Mouse (Mus musculus) ovary, postnatal 10 days (tissue): ENCODE data around the gene Pet100.
"Not testable (repeated sequence)": the region's sequence is repeated elsewhere in the genome, so short reads cannot be mapped to it uniquely, and the experiment has no call there.

Experiments
- DNase-seq: peaks from one replicate; pipeline ENCODE4 v3.0.0; 2022; ENCODE audit warnings: low spot score

Pet100 gene

GRCm38 (mm10) chr8:3621199-3621970 lies at the start of gene Pet100, which contains the start of gene Xab2:
Gene Pet100, plus strand, starts transcription at chr8:3621548.
Gene Xab2, minus strand, starts transcription at chr8:3621316.
- peak; percentile 89 for DNase-seq

DNA sequence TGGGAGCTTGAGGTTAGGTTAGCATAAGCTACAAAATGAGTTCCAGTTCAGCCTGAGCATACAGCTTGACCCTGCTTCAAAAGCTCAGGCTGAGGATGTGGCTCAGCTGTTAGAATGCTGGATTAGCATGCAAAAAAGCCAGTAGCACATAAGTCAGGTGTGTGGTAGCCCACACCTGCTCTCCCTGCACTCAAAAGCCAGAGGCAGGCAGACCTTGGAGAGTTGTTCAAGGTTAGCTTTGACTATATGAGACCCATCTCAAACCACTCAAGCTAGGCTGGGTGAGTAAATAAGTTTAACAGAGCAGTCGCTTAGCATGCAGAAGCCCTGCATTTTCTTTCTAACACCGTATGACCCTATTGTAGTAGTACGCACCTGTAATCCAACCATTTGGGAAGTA lies 46.8 kb upstream of the Pet100 start:
- no peak for DNase-seq

- DNase-seq: no peak
Observed at GRCm38 (mm10) chr8:3576211-3576960, 45.0 kb upstream of the Pet100 start.

GRCm38 (mm10) chr8:3579390-3580364 lies 41.7 kb upstream of the Pet100 start:
- DNase-seq: no peak

- not testable (repeated sequence) for DNase-seq
Observed at GRCm38 (mm10) chr8:3581961-3582360, 39.4 kb upstream of the Pet100 start.

GRCm38 (mm10) chr8:3586452-3586851 lies 34.9 kb upstream of the Pet100 start:
- DNase-seq: no peak

GRCm38 (mm10) chr8:3586993-3587390 lies 34.4 kb upstream of the Pet100 start, which contains the start of gene Camsap3:
Gene Camsap3, plus strand, starts transcription at chr8:3587293.
- DNase-seq: no peak

DNA sequence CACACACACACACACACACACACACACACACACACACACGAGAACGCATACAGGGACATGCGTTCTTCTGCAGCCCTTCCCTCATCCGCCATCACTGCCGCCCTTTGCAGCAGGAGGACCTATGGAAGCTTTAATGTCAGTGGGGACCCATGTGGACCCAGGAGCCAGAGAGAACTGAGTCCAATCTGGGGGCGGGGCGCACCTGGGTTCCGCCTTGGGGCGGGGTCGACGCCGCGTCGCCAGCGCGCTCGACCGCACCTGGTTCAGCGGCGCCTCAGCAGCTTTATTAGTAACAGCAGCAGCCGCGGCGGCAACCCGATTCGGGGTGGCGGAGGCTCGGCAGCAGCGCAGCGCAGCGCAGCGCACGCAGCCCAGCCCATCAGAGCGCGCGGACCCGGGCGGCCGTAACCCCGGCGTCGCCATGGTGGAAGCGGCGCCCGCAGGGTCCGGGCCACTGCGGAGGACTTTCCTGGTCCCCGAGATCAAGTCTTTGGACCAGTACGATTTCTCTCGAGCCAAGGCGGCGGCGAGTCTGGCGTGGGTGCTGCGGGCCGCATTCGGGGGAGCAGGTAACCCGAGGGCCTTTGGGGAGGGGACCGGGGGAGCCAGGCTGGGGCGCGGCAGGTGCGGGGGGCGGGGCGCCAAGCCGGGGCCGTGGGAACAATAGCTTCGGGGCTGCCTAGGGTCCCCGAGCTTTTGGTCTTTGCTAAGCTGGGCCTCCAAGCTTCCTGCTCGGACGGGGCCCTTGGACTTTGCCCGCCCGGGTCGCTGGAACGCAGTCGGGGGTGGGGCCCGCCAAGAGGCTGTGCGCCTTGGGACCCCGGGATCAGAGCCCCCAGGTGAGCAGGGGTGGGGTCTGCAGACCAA lies 33.7 kb upstream of the Pet100 start:
- no peak for DNase-seq

GRCm38 (mm10) chr8:3588258-3588633 lies 33.1 kb upstream of the Pet100 start:
- no peak for DNase-seq

DNA sequence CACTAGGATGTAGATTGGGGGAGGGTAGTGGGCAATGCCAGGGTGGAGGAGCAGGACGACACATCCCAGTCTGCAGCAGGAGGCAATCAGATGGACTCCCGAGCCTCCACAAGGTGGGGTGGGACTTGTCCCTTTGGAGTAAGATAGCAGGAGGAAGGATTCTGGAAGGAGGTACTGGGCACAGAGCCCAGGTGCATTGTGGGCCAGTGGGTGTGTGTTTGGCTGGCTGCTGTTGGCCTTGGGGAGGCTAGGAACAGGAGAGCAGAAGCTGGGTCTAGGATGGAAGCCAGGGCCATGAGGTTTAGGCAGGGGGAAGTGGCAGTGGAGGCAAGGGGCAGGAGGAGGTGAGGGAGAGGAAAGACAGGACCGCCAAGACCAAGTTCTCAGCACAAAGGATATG lies 27.9 kb upstream of the Pet100 start:
- DNase-seq: no peak

GRCm38 (mm10) chr8:3594466-3594865 lies 26.9 kb upstream of the Pet100 start:
- DNase-seq: no peak

DNA sequence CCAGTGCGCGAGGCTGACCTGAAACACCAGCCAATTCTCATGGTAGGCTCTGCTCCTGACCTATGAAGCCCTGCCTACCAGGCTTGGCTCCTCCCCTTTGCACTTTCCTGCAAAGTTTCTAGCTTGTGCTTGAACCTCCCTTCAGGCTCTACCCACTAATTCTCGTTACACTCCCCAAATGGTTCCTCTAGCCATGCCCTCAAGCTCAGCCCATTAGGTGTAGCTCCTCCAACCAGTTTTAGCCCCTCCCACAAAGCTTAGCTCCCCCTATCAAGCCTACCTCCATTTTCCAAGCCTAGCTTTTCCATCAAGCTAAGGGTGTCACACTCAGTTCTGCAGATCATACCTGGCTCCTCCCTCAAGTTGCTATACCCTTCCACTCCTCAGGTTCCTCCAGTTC lies 23.3 kb upstream of the Pet100 start:
- no peak for DNase-seq

DNA sequence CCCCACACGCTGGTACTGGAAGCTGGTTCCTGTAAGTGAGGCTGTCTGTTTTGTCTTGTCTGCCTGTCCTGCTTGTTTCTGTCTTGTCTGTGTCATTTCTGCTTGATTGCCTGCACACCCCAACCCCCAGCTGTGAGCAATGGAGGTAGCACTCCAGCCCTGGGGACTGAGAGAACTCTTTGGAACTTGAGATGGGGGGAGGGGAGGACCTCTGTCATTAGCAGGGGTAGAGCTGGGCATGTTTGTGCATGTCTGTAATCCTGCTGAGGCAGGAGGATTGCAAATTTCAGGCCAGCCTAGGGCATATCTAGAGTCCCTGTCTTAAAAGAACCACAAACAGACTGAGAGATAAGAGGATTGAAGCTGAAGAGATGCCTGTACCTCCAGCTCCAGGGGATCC lies 22.1 kb upstream of the Pet100 start:
- DNase-seq: no peak

GRCm38 (mm10) chr8:3600401-3600800 lies 20.9 kb upstream of the Pet100 start:
- no peak for DNase-seq

- DNase-seq: no peak
Observed at GRCm38 (mm10) chr8:3603439-3603838, 17.9 kb upstream of the Pet100 start.

DNA sequence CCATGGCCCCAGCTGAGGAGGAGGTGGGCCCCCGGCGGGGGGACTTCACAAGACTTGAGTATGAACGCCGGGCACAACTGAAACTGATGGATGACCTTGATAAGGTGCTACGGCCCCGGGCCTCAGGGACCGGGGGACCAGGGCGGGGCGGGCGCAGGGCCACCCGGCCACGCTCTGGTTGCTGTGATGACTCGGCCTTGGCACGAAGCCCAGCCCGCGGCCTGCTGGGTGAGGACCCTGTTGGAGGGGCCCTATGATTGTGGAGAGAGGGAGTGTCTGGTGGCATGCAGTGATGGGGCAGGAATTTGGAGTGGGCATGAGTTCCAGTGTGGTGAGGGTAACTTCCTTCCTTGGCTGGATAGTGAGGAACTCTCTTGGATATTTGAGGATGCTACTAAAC lies 14.8 kb upstream of the Pet100 start:
- DNase-seq: no peak

DNA sequence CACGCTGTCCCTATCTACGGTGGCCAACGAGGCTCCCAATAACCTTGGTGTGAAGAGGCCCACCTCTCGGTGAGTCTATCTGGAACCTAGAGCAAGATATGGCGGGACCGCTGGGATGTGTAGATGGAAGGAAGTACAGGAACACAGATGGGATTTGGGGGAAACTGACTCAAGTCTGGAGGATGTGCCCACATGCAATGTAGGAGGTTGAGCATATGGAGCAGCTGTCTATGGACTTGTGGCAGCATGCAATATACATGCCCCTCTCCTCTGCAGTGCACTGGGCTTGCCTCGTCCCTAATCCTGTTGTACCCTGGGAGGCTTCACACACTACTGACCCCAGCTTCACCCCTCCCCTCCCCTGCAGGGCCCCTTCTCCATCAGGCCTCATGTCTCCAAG lies 13.5 kb upstream of the Pet100 start:
- DNase-seq: no peak

GRCm38 (mm10) chr8:3609046-3609815 lies 12.1 kb upstream of the Pet100 start:
- DNase-seq: no peak

GRCm38 (mm10) chr8:3609816-3610150 lies 11.6 kb upstream of the Pet100 start:
- DNase-seq: no peak

- DNase-seq: no peak
Observed at GRCm38 (mm10) chr8:3622119-3622518, 771 bp downstream of the Pet100 start.

GRCm38 (mm10) chr8:3625445-3625844 lies 4.1 kb downstream of the Pet100 start, which contains the start of gene Pcp2:
Gene Pcp2, minus strand, starts transcription at chr8:3625545.
- no peak for DNase-seq
